Mouse (Mus musculus): ENCODE measurements at regions not wholly inside any gene's neighbourhood (a gene's known extent, or its start where the extent isn't known, plus 50 kb on each side); places are given as distances from the start of the nearest gene placed in this dataset.

- TF ChIP-seq GATA1 (IDR thresholded peaks at IDR 0.05; ENCODE audit: borderline replicate concordance, low read length) = no peak
- TF ChIP-seq FLI1 (IDR thresholded peaks at IDR 0.05; ENCODE audit: low read length) = no peak
Measured at GRCm38 (mm10) chr12:25579407-25579806, 482.5 kb upstream of the Id2 start.

Data from megakaryocyte, embryonic 14.5 days (primary cell).